Mouse (Mus musculus): ENCODE measurements around the gene Acaca.

Acaca gene

GRCm38 (mm10) chr11:84128943-84129798 lies at the start of gene Acaca, which contains the start of gene Tada2a:
Gene Acaca (plus strand): TSS chr11:84129672.
Gene Tada2a (minus strand): TSS chr11:84129600.
- peak; percentile 88 to 93 for DNase-seq

- no peak for DNase-seq
These were observed 49.6 kb upstream of the Acaca start for GRCm38 (mm10) chr11:84079887-84080286.

- DNase-seq = no peak
These were observed 49.1 kb upstream of the Acaca start for GRCm38 (mm10) chr11:84080327-84080726.

GRCm38 (mm10) chr11:84081901-84082300 lies 47.6 kb upstream of the Acaca start:
- no peak for DNase-seq

GRCm38 (mm10) chr11:84090572-84090971 lies 38.9 kb upstream of the Acaca start:
- DNase-seq = no peak

GRCm38 (mm10) chr11:84095084-84095483 lies 34.4 kb upstream of the Acaca start:
- no peak for DNase-seq

GRCm38 (mm10) chr11:84097251-84097998 lies 32.0 kb upstream of the Acaca start:
- no peak for DNase-seq

- no peak for DNase-seq
These were observed 28.3 kb upstream of the Acaca start for GRCm38 (mm10) chr11:84101182-84101581.

- no peak for DNase-seq
These were observed 25.4 kb upstream of the Acaca start for GRCm38 (mm10) chr11:84104036-84104435.

GRCm38 (mm10) chr11:84107137-84107536 lies 22.3 kb upstream of the Acaca start:
- no peak for DNase-seq

- no peak for DNase-seq
These were observed 15.8 kb upstream of the Acaca start for GRCm38 (mm10) chr11:84113623-84114022.

GRCm38 (mm10) chr11:84115646-84116045 lies 13.8 kb upstream of the Acaca start:
- peak; percentile 56 to 64 for DNase-seq

- no peak for DNase-seq
These were observed 13.3 kb upstream of the Acaca start for GRCm38 (mm10) chr11:84116221-84116620.

- DNase-seq = no peak
These were observed 12.0 kb upstream of the Acaca start for GRCm38 (mm10) chr11:84117431-84117830.

- DNase-seq = no peak
These were observed 8.2 kb upstream of the Acaca start for GRCm38 (mm10) chr11:84121051-84121956.

- peak; percentile 10 to 22 for DNase-seq
These were observed 1.5 kb upstream of the Acaca start for GRCm38 (mm10) chr11:84127977-84128376.

GRCm38 (mm10) chr11:84129799-84130185 lies 320 bp downstream of the Acaca start:
- DNase-seq = no peak

- DNase-seq = no peak
These were observed 4.9 kb downstream of the Acaca start for GRCm38 (mm10) chr11:84134331-84134860.

- DNase-seq = no peak
These were observed 7.0 kb downstream of the Acaca start for GRCm38 (mm10) chr11:84136453-84136852.

- peak; percentile 58 to 67 for DNase-seq
These were observed 12.3 kb downstream of the Acaca start for GRCm38 (mm10) chr11:84141752-84142151.

- no peak for DNase-seq
These were observed 15.8 kb downstream of the Acaca start for GRCm38 (mm10) chr11:84145201-84145798.

GRCm38 (mm10) chr11:84146081-84146480 lies 16.6 kb downstream of the Acaca start:
- no peak for DNase-seq
